11 mouse cellular contexts compared by ENCODE assay signal in genomic region chr2:157715586-157716191, GRCm38 (mm10). TPM values are rescaled to one million over a fixed set of nuclear protein-coding genes. Genes with fewer than 3 reads are reported as not detected.
DNase-seq lines count a peak whose midpoint lies in the region; ATAC-seq lines count a peak whose summit lies in the region.
"Had no signal": no experiment of that assay in that cellular context is flagged by ENCODE, and none has a peak within 500 bp of the region (broad histone marks: within the 10 kb centered on the region; RNA-seq: fewer than 3 reads in every experiment).

No protein-coding gene starts in this region.

- H3K4me3 ChIP-seq in heart, embryonic 11.5 days (ENCODE audit: low read depth, low read length) = no peak overlapping the region
- no peak overlapping the region for H3K4me3 ChIP-seq in hindbrain, embryonic 10.5 days
- H3K4me3 ChIP-seq in neural tube, embryonic 12.5 days = no peak overlapping the region
- no peak overlapping the region for H3K4me3 ChIP-seq in kidney, embryonic 16.5 days (ENCODE audit: low read length)
- no peak overlapping the region for H3K4me3 ChIP-seq in liver, embryonic 12.5 days
- H3K4me3 ChIP-seq: kidney, embryonic 15.5 days; liver, embryonic 13.5 days had no signal

- no peak for ATAC-seq in heart, embryonic 11.5 days (replicated peaks; ENCODE audit: insufficient number of reproducible peaks, low FRiP score, low TSS enrichment)
- ATAC-seq in neural tube, embryonic 12.5 days (ENCODE audit: low FRiP score, low read depth) = no peak
- ATAC-seq in kidney, embryonic 16.5 days (ENCODE audit: low FRiP score, low TSS enrichment) = no peak
- no peak for ATAC-seq in liver, embryonic 12.5 days

- intact Hi-C loops in heart, postnatal 36 days (cut with DNase I) = no loop called here

- H3K27ac ChIP-seq in heart, embryonic 11.5 days (ENCODE audit: low read depth, low read length) = no peak overlapping the region
- H3K27ac ChIP-seq in hindbrain, embryonic 10.5 days = peak overlapping the region; percentile 17; the same call in 1 of the 2 replicates
- no peak overlapping the region for H3K27ac ChIP-seq in neural tube, embryonic 12.5 days
- no peak overlapping the region for H3K27ac ChIP-seq in kidney, embryonic 16.5 days (ENCODE audit: low read length)
- H3K27ac ChIP-seq in liver, embryonic 12.5 days = no peak overlapping the region
- H3K27ac ChIP-seq: kidney, embryonic 15.5 days; liver, embryonic 13.5 days had no signal

- H3K36me3 ChIP-seq in heart, embryonic 11.5 days (ENCODE audit: control insufficient read depth, insufficient read depth, low read length) = no peaks in the 10 kb centered on the region
- H3K36me3 ChIP-seq in hindbrain, embryonic 10.5 days = no peaks in the 10 kb centered on the region
- no peaks in the 10 kb centered on the region for H3K36me3 ChIP-seq in neural tube, embryonic 12.5 days
- H3K36me3 ChIP-seq in kidney, embryonic 16.5 days (ENCODE audit: insufficient read depth, low read length) = no peaks in the 10 kb centered on the region
- H3K36me3 ChIP-seq in liver, embryonic 12.5 days = no peaks in the 10 kb centered on the region
- H3K36me3 ChIP-seq: kidney, embryonic 15.5 days; liver, embryonic 13.5 days had no signal

- no peaks in the 10 kb centered on the region for H3K4me1 ChIP-seq in heart, embryonic 11.5 days (ENCODE audit: control insufficient read depth, insufficient read depth, low read length)
- peaks cover 50% of the 10 kb centered on the region for H3K4me1 ChIP-seq in hindbrain, embryonic 10.5 days (replicated peaks)
- H3K4me1 ChIP-seq in neural tube, embryonic 12.5 days = peaks cover 24% of the 10 kb centered on the region
- H3K4me1 ChIP-seq in kidney, embryonic 16.5 days (ENCODE audit: insufficient read depth, low read length) = peaks cover 43% of the 10 kb centered on the region
- H3K4me1 ChIP-seq in liver, embryonic 12.5 days = no peaks in the 10 kb centered on the region
- H3K4me1 ChIP-seq: liver, embryonic 13.5 days had no signal

- no peaks in the 10 kb centered on the region; the same call in 1 of the 2 replicates for H3K27me3 ChIP-seq in heart, embryonic 11.5 days (ENCODE audit: control insufficient read depth, insufficient read depth, low read length)
- H3K27me3 ChIP-seq in hindbrain, embryonic 10.5 days (ENCODE audit: insufficient read depth, poor library complexity, severe bottlenecking) = no peaks in the 10 kb centered on the region
- no peaks in the 10 kb centered on the region for H3K27me3 ChIP-seq in neural tube, embryonic 12.5 days (replicated peaks)
- H3K27me3 ChIP-seq in kidney, embryonic 16.5 days (ENCODE audit: insufficient read depth, low read length) = no peaks in the 10 kb centered on the region
- peaks cover 4% of the 10 kb centered on the region for H3K27me3 ChIP-seq in liver, embryonic 12.5 days (replicated peaks)
- H3K27me3 ChIP-seq: kidney, embryonic 15.5 days; liver, embryonic 13.5 days had no signal

- WGBS in heart, embryonic 11.5 days (ENCODE audit: insufficient replicate concordance) = 61% methylated on average over 12 of the region's 12 CpGs
- 48% methylated on average over 12 of the region's 12 CpGs for WGBS in hindbrain, embryonic 10.5 days
- WGBS in neural tube, embryonic 12.5 days = 40% methylated on average over 12 of the region's 12 CpGs
- WGBS in kidney, embryonic 16.5 days = 34% methylated on average over 12 of the region's 12 CpGs
- WGBS in liver, embryonic 12.5 days (ENCODE audit: insufficient replicate concordance) = 49% methylated on average over 12 of the region's 12 CpGs

- H3K9me3 ChIP-seq in heart, embryonic 11.5 days (replicated peaks; ENCODE audit: control insufficient read depth, low read length) = no peaks in the 10 kb centered on the region
- H3K9me3 ChIP-seq in hindbrain, embryonic 10.5 days = no peaks in the 10 kb centered on the region
- H3K9me3 ChIP-seq in neural tube, embryonic 12.5 days = no peaks in the 10 kb centered on the region
- H3K9me3 ChIP-seq in kidney, embryonic 16.5 days (ENCODE audit: low read length) = no peaks in the 10 kb centered on the region
- no peaks in the 10 kb centered on the region; the same call in 1 of the 2 replicates for H3K9me3 ChIP-seq in liver, embryonic 12.5 days (replicated peaks)
- H3K9me3 ChIP-seq: kidney, embryonic 15.5 days; liver, embryonic 13.5 days had no signal

- H3K9ac ChIP-seq in heart, embryonic 11.5 days (ENCODE audit: low read depth, low read length) = no peak overlapping the region
- H3K9ac ChIP-seq in neural tube, embryonic 12.5 days = 0 out of 2 replicates have a peak overlapping the region, but pooled peaks have one; percentile 14
- no peak overlapping the region for H3K9ac ChIP-seq in kidney, embryonic 16.5 days (replicated peaks; ENCODE audit: low read length)
- no peak overlapping the region for H3K9ac ChIP-seq in liver, embryonic 12.5 days
- H3K9ac ChIP-seq: kidney, embryonic 15.5 days; liver, embryonic 13.5 days had no signal

- peak; percentile 4 to 6 for DNase-seq in heart, postnatal 36 days
- DNase-seq in adrenal gland, adult 8-10 months = peak; percentile 15
- DNase-seq in hindbrain, embryonic 10.5 days (ENCODE audit: low spot score) = peak; percentile 28
- DNase-seq in testis, postnatal 14 days (ENCODE audit: low spot score) = no peak
- DNase-seq: cerebellum, postnatal 25 days; liver, embryonic 13.5 days had no signal

- no peak overlapping the region for H3K4me2 ChIP-seq in heart, embryonic 11.5 days
- H3K4me2 ChIP-seq in neural tube, embryonic 12.5 days (replicated peaks) = no peak overlapping the region
- H3K4me2 ChIP-seq in kidney, embryonic 16.5 days (replicated peaks; ENCODE audit: low read depth, low read length) = no peak overlapping the region
- no peak overlapping the region for H3K4me2 ChIP-seq in liver, embryonic 12.5 days
- H3K4me2 ChIP-seq: kidney, embryonic 15.5 days; liver, embryonic 13.5 days had no signal

RNA-seq across cellular contexts. Expression of gene Ctnnbl1, which starts 21.5 kb away (rescaled TPM):
- total RNA-seq in heart, postnatal 36 days (2021) = 10 to 100 TPM; 11.3 to 14.8 TPM
- polyA plus RNA-seq in heart, embryonic 11.5 days (2014; fragmentation: Nextera tagmentation; extraction: Ambion mirVana) = 36.3 and 40.1 TPM in 2 replicates
- total RNA-seq in adrenal gland, adult 8-10 months (2022) = 10 to 100 TPM; 16.6 to 28.6 (median 21.0) TPM
- 93.4 and 95.9 TPM in 2 replicates for polyA plus RNA-seq in hindbrain, embryonic 10.5 days (2016; fragmentation: Nextera tagmentation; extraction: Ambion mirVana)
- polyA plus RNA-seq in neural tube, embryonic 12.5 days (2016; fragmentation: Nextera tagmentation; extraction: Ambion mirVana) = 80.2 and 81.9 TPM in 2 replicates
- 71.6 and 72.0 TPM in 2 replicates for polyA plus RNA-seq in kidney, embryonic 16.5 days (2015; fragmentation: Nextera tagmentation; extraction: Ambion mirVana)
- polyA plus RNA-seq in liver, embryonic 12.5 days (2016; fragmentation: Nextera tagmentation; extraction: Ambion mirVana) = 35.7 and 39.0 TPM in 2 replicates
